Mouse (Mus musculus): ENCODE results near the gene Vamp5. TPM values are rescaled to one million over a fixed set of nuclear protein-coding genes. Genes with fewer than 3 reads are reported as not detected.

Vamp5 gene
- polyA plus RNA-seq, 1 experiment from 2014 or later: 17.3 TPM

DNA sequence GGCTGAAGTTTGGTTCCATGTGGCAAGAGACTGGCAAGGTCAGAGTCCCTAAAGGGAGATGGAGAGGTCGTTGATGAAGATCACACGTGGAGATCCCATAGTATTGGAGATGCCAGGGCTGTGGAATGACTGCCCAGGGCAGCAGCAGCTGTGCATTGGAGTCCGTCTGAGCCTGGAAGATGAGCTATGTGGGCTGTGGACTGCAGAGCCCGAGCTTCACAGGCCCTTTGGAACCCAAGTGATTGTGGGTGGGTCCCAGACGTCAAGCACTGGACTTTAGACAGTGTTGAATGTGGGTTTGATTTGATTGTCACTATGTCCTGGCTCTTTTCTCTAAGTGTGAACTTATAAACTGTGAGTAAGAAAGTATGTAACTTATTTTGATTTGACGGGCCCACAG, 15.3 kb downstream of the Vamp5 start:
- Histone ChIP-seq H3K9ac (replicated peaks) (no peak overlapping the region), H3K27me3 (no peaks in the 10 kb centered on the region), H3K36me3 (peaks cover 8% of the 10 kb centered on the region), H3K4me2 (no peak overlapping the region), H3K4me1 (replicated peaks) (peaks cover 9% of the 10 kb centered on the region), H3K27ac (no peak overlapping the region), H3K4me3 (replicated peaks) (no peak overlapping the region), H3K9me3 (no peaks in the 10 kb centered on the region)
- WGBS: 71% methylated on average over 6 of the region's 6 CpGs
- no peak for ATAC-seq (ENCODE audit: insufficient number of reproducible peaks, insufficient read depth, low FRiP score, low TSS enrichment, low read depth)

DNA sequence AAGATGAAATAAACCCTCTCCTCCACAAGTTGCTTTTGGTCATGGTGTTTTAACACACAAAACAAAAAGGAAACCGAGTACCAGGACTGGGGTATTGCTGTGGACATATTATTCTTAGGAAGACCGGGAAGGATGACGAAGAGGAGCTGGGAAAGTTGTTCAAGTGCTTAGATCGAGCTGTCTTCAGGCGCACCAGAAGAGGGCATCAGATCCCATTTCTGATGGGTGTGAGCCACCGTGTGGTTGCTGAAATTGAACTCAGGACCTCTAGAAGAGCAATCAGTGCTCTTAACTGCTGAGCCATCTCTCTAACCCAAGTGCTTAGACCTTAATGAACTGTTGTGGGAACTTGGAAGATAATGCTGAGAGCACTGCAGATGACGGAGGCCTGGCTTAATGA, 16.3 kb downstream of the Vamp5 start:
- no peak overlapping the region for H3K9ac ChIP-seq (replicated peaks)
- no peaks in the 10 kb centered on the region for H3K9me3 ChIP-seq
- no peak for ATAC-seq (ENCODE audit: insufficient number of reproducible peaks, insufficient read depth, low FRiP score, low TSS enrichment, low read depth)
- H3K36me3 ChIP-seq: peaks cover 18% of the 10 kb centered on the region
- H3K4me1 ChIP-seq (replicated peaks): peaks cover 9% of the 10 kb centered on the region
- no peak overlapping the region for H3K4me3 ChIP-seq (replicated peaks)
- H3K27ac ChIP-seq: no peak overlapping the region
- H3K4me2 ChIP-seq: no peak overlapping the region
- 46% methylated on average over 7 of the region's 7 CpGs for WGBS
- no peaks in the 10 kb centered on the region for H3K27me3 ChIP-seq

DNA sequence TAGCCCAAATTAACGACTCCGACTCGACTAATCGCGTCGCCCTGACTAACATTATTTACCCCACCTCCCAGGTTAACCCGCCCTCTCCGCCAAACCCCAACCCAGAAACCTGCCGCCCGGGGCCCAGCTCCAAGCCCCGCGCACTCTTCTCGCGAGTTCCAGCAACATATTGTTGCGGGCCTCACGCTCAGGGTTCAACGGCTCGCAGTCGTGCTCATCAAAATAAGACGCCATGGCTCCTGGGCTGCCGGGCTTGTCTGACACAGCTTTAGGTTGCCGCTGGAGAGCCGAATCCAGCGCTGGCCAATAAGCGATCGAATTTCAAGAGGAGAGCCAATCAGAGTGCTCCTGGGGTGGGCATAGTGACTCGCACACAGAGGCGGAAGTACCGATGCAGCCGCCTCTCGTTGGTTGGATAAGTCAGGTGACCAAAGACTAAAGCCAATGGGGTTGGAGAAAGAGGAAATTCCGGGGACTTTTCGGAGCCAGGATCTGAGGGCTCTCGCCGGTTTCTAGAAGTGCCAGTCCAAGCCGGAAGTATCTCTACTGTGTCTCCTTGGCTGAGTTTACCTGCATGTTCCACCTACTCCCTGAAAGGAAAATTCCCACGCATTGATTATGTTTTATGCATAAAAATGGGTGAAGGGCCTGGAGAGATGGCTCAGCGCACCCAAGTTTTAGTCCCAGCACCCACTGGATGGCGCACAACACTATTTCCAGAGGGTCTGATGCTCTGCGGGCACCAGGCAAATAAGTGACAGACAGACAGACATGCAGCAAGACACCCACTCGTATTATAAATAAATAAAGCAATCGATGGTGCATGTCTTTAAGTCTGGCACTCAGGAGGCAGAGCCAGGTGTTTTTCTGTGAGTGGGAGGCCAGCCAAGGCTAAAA, 17.9 kb downstream of the Vamp5 start:
- Histone ChIP-seq H3K27me3 (no peaks in the 10 kb centered on the region), H3K9ac (replicated peaks) (peak overlapping the region; percentile 64), H3K9me3 (no peaks in the 10 kb centered on the region), H3K4me1 (replicated peaks) (peaks cover 9% of the 10 kb centered on the region), H3K27ac (peak overlapping the region; percentile 82), H3K4me3 (replicated peaks) (peak overlapping the region; percentile 78), H3K4me2 (peak overlapping the region; percentile 85), H3K36me3 (peaks cover 33% of the 10 kb centered on the region)
- ATAC-seq (ENCODE audit: insufficient number of reproducible peaks, insufficient read depth, low FRiP score, low TSS enrichment, low read depth): peak; percentile 98
- WGBS: under 1% methylated on average over 42 of the region's 42 CpGs

DNA sequence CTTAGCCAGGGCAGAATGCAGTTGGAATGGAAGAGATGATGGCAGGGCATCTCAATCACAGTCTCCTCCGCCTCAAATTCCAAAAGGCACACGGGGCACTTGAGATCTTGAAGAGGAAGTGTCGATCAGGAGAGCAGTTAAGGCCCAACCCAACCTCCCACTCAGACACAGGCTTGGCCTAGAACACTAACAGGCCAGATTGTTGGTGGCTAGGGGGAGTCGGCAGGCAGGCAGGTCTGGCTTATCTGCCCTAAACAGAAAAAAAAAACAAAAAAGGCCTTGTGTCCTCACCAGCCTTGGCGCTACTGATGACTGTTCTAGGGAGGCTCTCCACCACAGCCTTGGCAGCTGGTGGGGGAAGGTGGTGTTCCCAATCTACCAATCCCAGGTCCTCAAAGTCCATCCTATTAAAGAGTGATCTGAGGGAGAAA, 19.1 kb downstream of the Vamp5 start:
- Histone ChIP-seq H3K9ac (replicated peaks) (0 out of 2 replicates have a peak overlapping the region, but pooled peaks have one; percentile 18), H3K4me1 (replicated peaks) (peaks cover 12% of the 10 kb centered on the region), H3K4me2 (peak overlapping the region; percentile 85), H3K9me3 (no peaks in the 10 kb centered on the region), H3K4me3 (replicated peaks) (peak overlapping the region; percentile 78), H3K27ac (no peak overlapping the region), H3K36me3 (peaks cover 33% of the 10 kb centered on the region), H3K27me3 (no peaks in the 10 kb centered on the region; the same call in 1 of the 2 replicates)
- 69% methylated on average over 5 of the region's 5 CpGs for WGBS
- no peak for ATAC-seq (ENCODE audit: insufficient number of reproducible peaks, insufficient read depth, low FRiP score, low TSS enrichment, low read depth)

DNA sequence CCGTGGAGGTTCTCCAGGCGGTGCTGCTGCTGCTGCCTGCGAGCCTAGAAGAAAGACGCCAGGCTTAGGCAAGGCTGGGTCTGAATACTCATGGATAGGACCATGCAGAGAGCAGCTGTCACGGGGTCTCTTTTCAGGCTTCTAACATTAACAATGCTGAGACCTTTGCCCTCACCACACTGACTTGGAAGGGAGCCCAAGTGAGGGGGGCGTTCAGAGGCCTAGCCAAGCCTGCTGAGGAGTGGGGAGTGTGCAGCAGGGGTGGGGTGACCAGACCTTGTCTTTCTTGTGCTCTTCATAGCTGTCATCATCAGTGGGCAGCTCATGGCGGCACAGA, 19.7 kb downstream of the Vamp5 start:
- 84% methylated on average over 7 of the region's 7 CpGs for WGBS
- Histone ChIP-seq H3K9me3 (no peaks in the 10 kb centered on the region), H3K27me3 (no peaks in the 10 kb centered on the region; the same call in 1 of the 2 replicates), H3K36me3 (peaks cover 33% of the 10 kb centered on the region), H3K4me2 (no peak overlapping the region), H3K27ac (no peak overlapping the region), H3K4me1 (replicated peaks) (peaks cover 16% of the 10 kb centered on the region), H3K9ac (replicated peaks) (no peak overlapping the region), H3K4me3 (replicated peaks) (no peak overlapping the region)
- no peak for ATAC-seq (ENCODE audit: insufficient number of reproducible peaks, insufficient read depth, low FRiP score, low TSS enrichment, low read depth)

DNA sequence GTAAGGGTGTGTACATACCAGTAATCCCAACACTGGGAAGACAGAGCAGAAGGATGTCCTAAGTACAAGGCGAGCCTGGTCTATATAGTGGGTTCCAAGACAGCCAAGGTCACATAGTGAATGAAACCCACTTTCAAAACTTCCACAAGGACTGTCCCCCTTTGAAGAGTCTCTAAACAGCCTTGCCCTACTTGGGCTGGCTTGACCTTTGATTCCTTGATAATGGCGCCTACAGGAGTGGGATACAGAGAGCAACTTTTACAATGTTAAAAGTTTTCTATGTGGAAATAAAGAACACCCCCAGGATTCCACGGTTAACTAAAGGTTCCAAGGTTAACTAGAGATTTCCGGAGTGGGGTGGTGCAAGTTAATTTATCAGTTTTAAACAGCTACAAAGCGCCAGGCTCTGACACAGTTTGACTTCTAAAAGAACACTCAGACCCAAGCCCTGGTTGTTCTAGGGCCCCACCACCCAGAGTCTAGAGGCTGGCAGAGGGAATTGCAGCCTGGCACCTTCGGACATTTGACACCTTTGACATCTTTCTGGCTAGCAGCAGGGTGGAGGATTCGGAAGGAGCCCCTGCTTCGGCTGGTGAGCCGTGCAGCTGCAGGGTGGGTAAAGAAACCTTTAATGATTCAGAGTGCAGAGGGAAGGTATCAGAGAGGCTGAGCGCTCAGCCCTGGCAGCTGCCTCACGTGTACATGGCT, 20.2 kb downstream of the Vamp5 start:
- no peaks in the 10 kb centered on the region for H3K9me3 ChIP-seq
- 83% methylated on average over 11 of the region's 11 CpGs for WGBS

DNA sequence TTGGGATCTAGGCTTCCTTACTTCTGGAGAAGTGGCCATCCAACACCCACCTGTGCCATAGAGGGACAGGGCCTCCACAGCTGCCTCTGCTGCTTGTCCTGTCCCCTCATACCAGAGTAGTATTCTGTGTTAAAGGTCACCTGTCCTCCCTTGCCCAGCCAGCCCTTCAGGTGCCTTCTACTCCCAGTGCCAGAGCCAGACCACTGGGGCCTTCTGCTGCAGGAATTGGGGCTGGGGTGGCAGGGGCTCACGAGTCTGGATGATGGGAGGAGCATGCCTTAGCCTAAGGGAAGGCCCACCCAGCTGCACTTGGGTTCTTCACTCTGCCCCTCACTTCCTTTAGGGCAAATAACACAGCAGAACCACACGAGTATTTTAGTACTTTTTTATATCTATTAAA, 20.9 kb downstream of the Vamp5 start:
- no peaks in the 10 kb centered on the region; the same call in 1 of the 2 replicates for H3K27me3 ChIP-seq

More for the DNA sequence above, 20.2 kb downstream of the Vamp5 start:
- H3K4me3 ChIP-seq (replicated peaks): no peak overlapping the region
- peaks cover 16% of the 10 kb centered on the region for H3K4me1 ChIP-seq (replicated peaks)
- H3K9ac ChIP-seq (replicated peaks): no peak overlapping the region
- no peak overlapping the region for H3K27ac ChIP-seq
- H3K4me2 ChIP-seq: no peak overlapping the region
- H3K36me3 ChIP-seq: peaks cover 33% of the 10 kb centered on the region
- no peaks in the 10 kb centered on the region; the same call in 1 of the 2 replicates for H3K27me3 ChIP-seq
- ATAC-seq (ENCODE audit: insufficient number of reproducible peaks, insufficient read depth, low FRiP score, low TSS enrichment, low read depth): no peak

DNA sequence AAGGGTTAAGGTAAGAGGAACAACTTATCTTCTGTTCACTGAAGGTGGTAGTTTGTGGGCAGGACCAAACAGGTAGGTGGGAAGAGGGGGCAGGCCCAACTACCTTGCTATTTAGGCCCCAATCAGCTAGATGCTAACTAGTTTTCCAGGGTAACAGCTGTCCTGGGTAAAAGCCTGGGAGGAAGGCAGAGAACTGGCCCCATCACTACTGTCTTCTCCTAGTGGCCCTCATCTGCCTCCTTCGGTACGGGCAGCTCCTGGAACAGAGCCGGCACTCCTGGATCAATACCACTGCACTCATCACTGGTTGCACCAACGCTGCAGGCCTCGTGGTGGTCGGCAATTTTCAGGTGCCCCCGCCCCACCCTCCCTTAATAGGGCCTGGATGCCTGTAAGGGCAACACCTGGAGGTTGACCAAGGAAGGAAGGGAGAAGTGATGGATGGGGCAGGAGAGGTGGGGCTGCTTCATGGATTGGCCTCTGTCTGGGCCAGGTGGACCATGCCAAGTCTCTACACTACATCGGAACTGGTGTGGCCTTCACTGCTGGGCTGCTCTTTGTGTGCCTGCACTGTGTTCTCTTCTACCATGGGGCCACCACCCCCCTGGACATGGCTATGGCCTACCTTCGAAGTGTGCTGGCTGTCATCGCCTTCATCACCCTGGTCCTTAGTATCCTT, 22.0 kb downstream of the Vamp5 start:
- H3K36me3 ChIP-seq: peaks cover 33% of the 10 kb centered on the region
- no peak overlapping the region for H3K4me2 ChIP-seq
- 0 out of 2 replicates have a peak overlapping the region, but pooled peaks have one; percentile 12 for H3K9ac ChIP-seq (replicated peaks)
- no peak overlapping the region for H3K27ac ChIP-seq
- H3K4me3 ChIP-seq (replicated peaks): no peak overlapping the region
- peaks cover 33% of the 10 kb centered on the region for H3K4me1 ChIP-seq (replicated peaks)
- no peaks in the 10 kb centered on the region; the same call in 1 of the 2 replicates for H3K27me3 ChIP-seq
- 85% methylated on average over 10 of the region's 10 CpGs for WGBS
- H3K9me3 ChIP-seq: no peaks in the 10 kb centered on the region
- ATAC-seq (ENCODE audit: insufficient number of reproducible peaks, insufficient read depth, low FRiP score, low TSS enrichment, low read depth): no peak

More for the DNA sequence above, 20.9 kb downstream of the Vamp5 start:
- Histone ChIP-seq H3K4me2 (no peak overlapping the region), H3K9me3 (no peaks in the 10 kb centered on the region), H3K9ac (replicated peaks) (no peak overlapping the region), H3K4me1 (replicated peaks) (peaks cover 22% of the 10 kb centered on the region), H3K36me3 (peaks cover 33% of the 10 kb centered on the region), H3K27ac (no peak overlapping the region), H3K4me3 (replicated peaks) (no peak overlapping the region)
- no peak for ATAC-seq (ENCODE audit: insufficient number of reproducible peaks, insufficient read depth, low FRiP score, low TSS enrichment, low read depth)
- 76% methylated on average over 2 of the region's 2 CpGs for WGBS

DNA sequence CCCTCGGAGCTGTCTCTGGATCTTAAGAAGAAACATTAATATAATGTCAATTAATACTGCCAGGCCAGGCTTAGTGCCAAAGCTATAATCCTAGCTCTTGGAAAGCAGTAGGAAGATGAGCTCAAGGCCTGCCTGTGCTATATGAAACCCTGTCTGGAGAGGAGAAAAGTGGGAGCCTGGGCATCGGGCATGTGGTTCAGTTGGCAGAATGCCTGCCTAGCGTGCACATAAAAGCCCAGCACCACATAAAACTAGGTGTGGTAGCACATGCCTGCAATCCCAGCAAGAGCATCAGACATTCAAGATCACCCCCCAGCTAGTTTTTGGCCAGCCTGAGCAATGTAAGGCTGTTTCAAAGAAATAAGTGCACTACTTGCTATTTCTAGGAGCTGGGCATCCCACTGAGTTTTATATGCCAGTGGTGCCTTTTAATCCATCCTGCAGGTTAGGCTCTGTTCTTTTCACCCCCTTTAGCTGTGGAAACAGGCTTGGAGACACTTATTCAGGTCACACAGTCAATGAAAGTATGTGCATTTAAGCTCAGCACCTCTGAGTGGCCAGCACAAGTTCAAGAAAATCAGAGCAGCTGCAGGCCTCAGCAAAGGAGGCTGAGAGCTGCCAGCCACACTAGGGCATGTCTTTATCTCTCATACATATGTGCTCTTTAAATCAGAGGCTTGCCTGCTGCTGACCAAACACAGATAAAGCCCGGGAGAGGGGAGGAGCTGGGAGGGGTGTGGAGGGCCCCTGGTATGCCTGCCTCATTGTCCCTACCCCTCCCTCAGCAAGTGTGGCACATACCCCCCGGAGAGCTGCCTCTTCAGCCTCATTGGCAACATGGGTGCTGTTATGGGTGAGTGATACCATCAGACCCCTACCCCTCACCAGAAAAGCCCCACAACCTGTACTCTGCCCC, 22.8 kb downstream of the Vamp5 start:
- 70% methylated on average over 5 of the region's 5 CpGs for WGBS
- Histone ChIP-seq H3K27me3 (no peaks in the 10 kb centered on the region; the same call in 1 of the 2 replicates), H3K4me3 (replicated peaks) (no peak overlapping the region), H3K9me3 (no peaks in the 10 kb centered on the region), H3K4me2 (no peak overlapping the region), H3K27ac (no peak overlapping the region), H3K9ac (replicated peaks) (0 out of 2 replicates have a peak overlapping the region, but pooled peaks have one; percentile 12), H3K4me1 (replicated peaks) (peaks cover 41% of the 10 kb centered on the region), H3K36me3 (peaks cover 33% of the 10 kb centered on the region)
- no peak for ATAC-seq (ENCODE audit: insufficient number of reproducible peaks, insufficient read depth, low FRiP score, low TSS enrichment, low read depth)

DNA sequence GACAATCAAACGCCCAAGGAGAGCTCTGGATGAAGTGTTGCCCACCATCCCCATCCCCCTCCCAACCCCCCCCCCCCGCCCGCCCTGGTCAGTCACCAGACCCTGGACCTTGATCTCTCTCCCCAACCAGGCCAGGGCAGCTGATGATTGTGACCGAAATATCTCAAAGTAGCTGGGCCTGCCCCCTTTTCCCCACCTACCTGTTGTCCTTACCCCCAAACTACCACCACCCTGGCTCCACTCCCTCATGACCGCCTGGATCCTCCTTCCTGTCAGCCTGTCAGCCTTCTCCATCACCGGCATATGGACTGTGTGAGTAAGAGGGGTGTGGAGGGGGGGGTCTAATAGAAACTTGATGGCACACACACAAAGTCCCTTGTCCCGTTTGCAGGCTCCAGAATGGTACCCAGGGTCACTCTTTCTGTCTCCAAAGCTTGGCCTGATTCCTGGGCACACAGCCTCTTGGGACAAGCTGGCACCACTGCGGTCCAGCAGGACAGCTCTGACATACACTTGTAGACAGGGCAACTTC, 24.2 kb downstream of the Vamp5 start:
- ATAC-seq (ENCODE audit: insufficient number of reproducible peaks, insufficient read depth, low FRiP score, low TSS enrichment, low read depth): no peak; the same call in 1 of the 2 replicates
- peak overlapping the region; percentile 62 for H3K9ac ChIP-seq (replicated peaks)
- peak overlapping the region; percentile 73 for H3K4me2 ChIP-seq
- no peaks in the 10 kb centered on the region; the same call in 1 of the 2 replicates for H3K27me3 ChIP-seq
- H3K27ac ChIP-seq: no peak overlapping the region
- peak overlapping the region; percentile 61 for H3K4me3 ChIP-seq (replicated peaks)
- 37% methylated on average over 6 of the region's 8 CpGs for WGBS
- H3K4me1 ChIP-seq (replicated peaks): peaks cover 38% of the 10 kb centered on the region
- no peaks in the 10 kb centered on the region for H3K9me3 ChIP-seq
- H3K36me3 ChIP-seq: peaks cover 36% of the 10 kb centered on the region

All from limb, embryonic 12.5 days (tissue).